Mouse (Mus musculus) kidney, embryonic 15.5 days (tissue): Measurements from ENCODE around the gene Podxl2. TPM values are rescaled to one million over a fixed set of nuclear protein-coding genes. Genes with fewer than 3 reads are reported as not detected.

Experiments
- ATAC-seq: fragments of 200-750 bp; cut with Nextera tagmentation; replicated peaks from 2 replicates; pipeline ENCODE4 v1.8.0; 2017; ENCODE audit warnings: moderate TSS enrichment; ENCODE audit not compliant: low FRiP score
- H3K27ac ChIP-seq: fragments of 300-500 bp; sonication (generic); 2 replicates; pipeline ENCODE4 v1.5.1; 2015; ENCODE audit warnings: mild to moderate bottlenecking, inconsistent platforms
- H3K27me3 ChIP-seq: fragments of 300-500 bp; sonication (generic); 2 replicates; pipeline ENCODE4 v1.6.1; 2015; ENCODE audit warnings: inconsistent platforms
- H3K36me3 ChIP-seq: fragments of 300-500 bp; sonication (generic); 2 replicates; pipeline ENCODE4 v1.6.1; 2015; ENCODE audit warnings: inconsistent platforms
- H3K4me1 ChIP-seq: fragments of 300-500 bp; sonication (generic); 2 replicates; pipeline ENCODE4 v1.6.1; 2015; ENCODE audit warnings: inconsistent platforms
- H3K4me2 ChIP-seq: fragments of 300-500 bp; sonication (generic); 2 replicates; pipeline ENCODE4 v1.6.1; 2015; ENCODE audit warnings: moderate library complexity, mild to moderate bottlenecking, inconsistent platforms
- H3K4me3 ChIP-seq: fragments of 300-500 bp; sonication (generic); replicated peaks from 2 replicates; pipeline ENCODE4 v1.5.1; 2015; ENCODE audit warnings: mild to moderate bottlenecking, inconsistent platforms
- H3K9ac ChIP-seq: fragments of 300-500 bp; sonication (generic); 2 replicates; pipeline ENCODE4 v1.6.1; 2015; ENCODE audit warnings: mild to moderate bottlenecking, inconsistent platforms
- H3K9me3 ChIP-seq: fragments of 300-500 bp; sonication (generic); replicated peaks from 2 replicates; pipeline ENCODE4 v1.6.1; 2016; ENCODE audit warnings: inconsistent platforms
- WGBS: fragments of 180-500 bp; shearing (Covaris S2); methylation state at CpG from one replicate; pipeline ENCODE4 v1.1.7; 2015; ENCODE audit warnings: mixed read lengths; 5-methylcytosine and 5-hydroxymethylcytosine counted together
- polyA plus RNA-seq: library from polyadenylated mRNA; unstranded; fragments of >200 nt; fragmentation: Nextera tagmentation; extraction: Ambion mirVana; gene quantifications from 2 replicates; pipeline ENCODE4 v1.2.1, GENCODE M21; 2015

Gene Podxl2
- polyA plus RNA-seq, 1 experiment from 2014 or later: 55.0 TPM

- 94% methylated on average over 12 of the region's 12 CpGs for WGBS
Measured at GRCm38 (mm10) chr6:88885644-88886416, 11.0 kb upstream of the Podxl2 start.

GRCm38 (mm10) chr6:88884690-88885089 lies 9.8 kb upstream of the Podxl2 start:
- WGBS: 97% methylated on average over 17 of the region's 17 CpGs
- H3K9me3 ChIP-seq: no peaks in the 10 kb centered on the region
- H3K9ac ChIP-seq: no peak overlapping the region
- H3K4me1 ChIP-seq: no peaks in the 10 kb centered on the region
- H3K27ac ChIP-seq: no peak overlapping the region
- no peak for ATAC-seq
- H3K27me3 ChIP-seq: no peaks in the 10 kb centered on the region
- H3K36me3 ChIP-seq: peaks cover 93% of the 10 kb centered on the region
- H3K4me3 ChIP-seq: no peak overlapping the region
- H3K4me2 ChIP-seq: no peak overlapping the region

More at GRCm38 (mm10) chr6:88885644-88886416, 11.0 kb upstream of the Podxl2 start:
- Histone ChIP-seq H3K4me3 (no peak overlapping the region), H3K36me3 (peaks cover 98% of the 10 kb centered on the region), H3K9me3 (no peaks in the 10 kb centered on the region), H3K27me3 (no peaks in the 10 kb centered on the region), H3K4me1 (no peaks in the 10 kb centered on the region), H3K4me2 (no peak overlapping the region), H3K9ac (no peak overlapping the region), H3K27ac (no peak overlapping the region)
- no peak for ATAC-seq

GRCm38 (mm10) chr6:88884195-88884594 lies 9.4 kb upstream of the Podxl2 start:
- no peak overlapping the region for H3K4me3 ChIP-seq
- no peak overlapping the region for H3K4me2 ChIP-seq
- H3K9ac ChIP-seq: no peak overlapping the region
- H3K27ac ChIP-seq: no peak overlapping the region
- no peaks in the 10 kb centered on the region for H3K4me1 ChIP-seq
- H3K9me3 ChIP-seq: no peaks in the 10 kb centered on the region
- peaks cover 88% of the 10 kb centered on the region for H3K36me3 ChIP-seq
- 95% methylated on average over 10 of the region's 10 CpGs for WGBS
- ATAC-seq: no peak
- no peaks in the 10 kb centered on the region for H3K27me3 ChIP-seq

GRCm38 (mm10) chr6:88881334-88881733 lies 6.5 kb upstream of the Podxl2 start:
- Histone ChIP-seq H3K4me2 (no peak overlapping the region), H3K27me3 (no peaks in the 10 kb centered on the region), H3K27ac (no peak overlapping the region), H3K36me3 (peaks cover 59% of the 10 kb centered on the region), H3K4me3 (no peak overlapping the region), H3K4me1 (no peaks in the 10 kb centered on the region), H3K9me3 (no peaks in the 10 kb centered on the region), H3K9ac (no peak overlapping the region)
- ATAC-seq: no peak
- 90% methylated on average over 7 of the region's 7 CpGs for WGBS

GRCm38 (mm10) chr6:88879471-88879870 lies 4.6 kb upstream of the Podxl2 start:
- Histone ChIP-seq H3K9ac (no peak overlapping the region), H3K36me3 (peaks cover 41% of the 10 kb centered on the region), H3K9me3 (no peaks in the 10 kb centered on the region), H3K27me3 (peaks cover 14% of the 10 kb centered on the region), H3K4me1 (peaks cover 3% of the 10 kb centered on the region), H3K4me3 (no peak overlapping the region), H3K27ac (no peak overlapping the region), H3K4me2 (no peak overlapping the region)
- 71% methylated on average over 4 of the region's 4 CpGs for WGBS
- no peak for ATAC-seq

- H3K4me1 ChIP-seq: peaks cover 19% of the 10 kb centered on the region
- H3K9ac ChIP-seq: peak overlapping the region; percentile 79
- no peaks in the 10 kb centered on the region for H3K36me3 ChIP-seq
- no peak overlapping the region for H3K27ac ChIP-seq
- WGBS: 1% methylated on average over 74 of the region's 74 CpGs
- ATAC-seq: peak; percentile 71
- peak overlapping the region; percentile 99 for H3K4me2 ChIP-seq
- H3K4me3 ChIP-seq: peak overlapping the region; percentile 73
- peaks cover 22% of the 10 kb centered on the region for H3K27me3 ChIP-seq
- H3K9me3 ChIP-seq: no peaks in the 10 kb centered on the region
Measured at GRCm38 (mm10) chr6:88873965-88874867, 628 bp downstream of the Podxl2 start.

- no peak overlapping the region for H3K27ac ChIP-seq
- H3K36me3 ChIP-seq: no peaks in the 10 kb centered on the region
- H3K4me1 ChIP-seq: peaks cover 19% of the 10 kb centered on the region
- ATAC-seq: no peak
- H3K4me2 ChIP-seq: no peak overlapping the region
- H3K9me3 ChIP-seq: no peaks in the 10 kb centered on the region
- peaks cover 22% of the 10 kb centered on the region for H3K27me3 ChIP-seq
- no peak overlapping the region for H3K9ac ChIP-seq
- WGBS: 57% methylated on average over 7 of the region's 7 CpGs
- no peak overlapping the region for H3K4me3 ChIP-seq
Measured at GRCm38 (mm10) chr6:88872811-88873210, 2.0 kb downstream of the Podxl2 start.

- Histone ChIP-seq H3K9me3 (no peaks in the 10 kb centered on the region), H3K27me3 (peaks cover 22% of the 10 kb centered on the region), H3K4me3 (no peak overlapping the region), H3K27ac (no peak overlapping the region), H3K4me1 (peaks cover 19% of the 10 kb centered on the region), H3K36me3 (no peaks in the 10 kb centered on the region), H3K4me2 (no peak overlapping the region), H3K9ac (no peak overlapping the region)
- no peak for ATAC-seq
- 51% methylated on average over 8 of the region's 8 CpGs for WGBS
Measured at GRCm38 (mm10) chr6:88871546-88871945, 3.3 kb downstream of the Podxl2 start.

GRCm38 (mm10) chr6:88870594-88870993 lies 4.2 kb downstream of the Podxl2 start:
- Histone ChIP-seq H3K27ac (no peak overlapping the region), H3K4me2 (no peak overlapping the region), H3K27me3 (peaks cover 16% of the 10 kb centered on the region), H3K9me3 (no peaks in the 10 kb centered on the region), H3K4me3 (no peak overlapping the region), H3K36me3 (no peaks in the 10 kb centered on the region), H3K4me1 (peaks cover 19% of the 10 kb centered on the region), H3K9ac (no peak overlapping the region)
- no peak for ATAC-seq
- WGBS: 67% methylated on average over 4 of the region's 4 CpGs

GRCm38 (mm10) chr6:88869459-88869858 lies 5.4 kb downstream of the Podxl2 start:
- 84% methylated on average over 7 of the region's 7 CpGs for WGBS

GRCm38 (mm10) chr6:88865704-88866103 lies 9.1 kb downstream of the Podxl2 start:
- Histone ChIP-seq H3K36me3 (peaks cover 21% of the 10 kb centered on the region), H3K4me2 (no peak overlapping the region), H3K9ac (no peak overlapping the region), H3K27me3 (no peaks in the 10 kb centered on the region), H3K9me3 (0 out of 2 replicates have a peak, but pooled peaks cover 3% of the 10 kb centered on the region), H3K4me1 (no peaks in the 10 kb centered on the region), H3K27ac (no peak overlapping the region), H3K4me3 (no peak overlapping the region)
- no peak for ATAC-seq
- WGBS: 78% methylated on average over 7 of the region's 7 CpGs

More at GRCm38 (mm10) chr6:88869459-88869858, 5.4 kb downstream of the Podxl2 start:
- Histone ChIP-seq H3K27me3 (peaks cover 8% of the 10 kb centered on the region), H3K27ac (no peak overlapping the region), H3K36me3 (peaks cover 3% of the 10 kb centered on the region; the same call in 1 of the 2 replicates), H3K9me3 (no peaks in the 10 kb centered on the region), H3K4me3 (no peak overlapping the region), H3K9ac (no peak overlapping the region), H3K4me1 (peaks cover 16% of the 10 kb centered on the region), H3K4me2 (no peak overlapping the region)
- ATAC-seq: no peak

GRCm38 (mm10) chr6:88860914-88861313 lies 13.9 kb downstream of the Podxl2 start:
- H3K4me2 ChIP-seq: no peak overlapping the region
- H3K9me3 ChIP-seq: 0 out of 2 replicates have a peak, but pooled peaks cover 3% of the 10 kb centered on the region
- H3K27ac ChIP-seq: no peak overlapping the region
- H3K4me3 ChIP-seq: no peak overlapping the region
- H3K27me3 ChIP-seq: no peaks in the 10 kb centered on the region
- WGBS: 17% methylated on average over 2 of the region's 2 CpGs
- H3K36me3 ChIP-seq: peaks cover 21% of the 10 kb centered on the region
- no peak for ATAC-seq
- no peak overlapping the region for H3K9ac ChIP-seq
- 0 out of 2 replicates have a peak, but pooled peaks cover 6% of the 10 kb centered on the region for H3K4me1 ChIP-seq
